Mouse (Mus musculus) lung, postnatal 25 days (tissue): Measurements from ENCODE around the gene Foxc2.

Source experiments
- DNase-seq: peaks from one replicate; pipeline ENCODE4 v3.0.0; 2022; ENCODE audit warnings: low spot score

Foxc2 gene

DNA sequence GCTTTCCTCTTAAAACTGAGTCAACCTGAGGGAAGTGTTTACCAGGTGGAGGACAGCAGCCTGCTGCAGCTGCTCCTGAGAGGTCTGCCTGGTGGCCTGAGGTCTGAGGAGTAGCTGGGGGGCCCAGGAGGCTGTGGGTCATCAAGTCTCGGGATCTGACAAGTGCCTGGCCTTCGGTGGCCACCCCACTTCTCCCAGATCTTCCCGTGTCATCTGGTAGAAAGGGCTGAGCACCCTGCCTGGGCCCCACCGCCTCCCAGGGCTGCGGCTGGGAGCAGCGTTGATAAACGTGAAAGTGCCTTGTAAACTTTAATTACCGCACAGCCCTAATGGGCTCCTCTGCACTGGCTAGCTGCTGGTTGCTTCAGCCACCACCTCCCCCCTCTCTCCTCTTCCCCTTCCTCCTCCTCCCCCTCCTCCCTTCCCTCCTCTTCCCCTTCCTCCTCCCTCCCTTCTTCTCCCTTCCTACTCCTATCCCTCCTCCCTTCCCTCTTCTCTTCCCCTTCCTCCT lies 32.7 kb downstream of the Foxc2 start:
- no peak for DNase-seq

DNA sequence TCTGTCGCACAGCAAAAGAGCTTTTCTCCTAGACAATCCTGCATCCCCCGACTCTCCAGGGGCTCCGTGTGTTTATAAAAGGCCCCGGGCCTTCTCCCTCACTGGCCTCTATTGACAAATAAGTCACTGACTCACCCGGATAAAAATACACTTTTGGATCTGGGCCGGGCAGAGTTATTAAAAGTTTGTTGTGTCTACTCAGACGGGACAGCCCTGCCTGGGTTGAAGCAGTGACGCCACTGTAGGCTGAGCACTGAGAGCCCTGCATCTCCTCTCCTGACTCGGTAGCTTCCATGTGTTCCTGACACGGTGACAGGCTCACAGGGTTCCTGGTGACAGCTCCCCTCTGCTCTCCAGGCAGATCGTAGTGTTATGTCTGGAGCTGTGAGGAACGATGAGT lies 36.4 kb downstream of the Foxc2 start:
- peak; percentile 43 for DNase-seq

DNA sequence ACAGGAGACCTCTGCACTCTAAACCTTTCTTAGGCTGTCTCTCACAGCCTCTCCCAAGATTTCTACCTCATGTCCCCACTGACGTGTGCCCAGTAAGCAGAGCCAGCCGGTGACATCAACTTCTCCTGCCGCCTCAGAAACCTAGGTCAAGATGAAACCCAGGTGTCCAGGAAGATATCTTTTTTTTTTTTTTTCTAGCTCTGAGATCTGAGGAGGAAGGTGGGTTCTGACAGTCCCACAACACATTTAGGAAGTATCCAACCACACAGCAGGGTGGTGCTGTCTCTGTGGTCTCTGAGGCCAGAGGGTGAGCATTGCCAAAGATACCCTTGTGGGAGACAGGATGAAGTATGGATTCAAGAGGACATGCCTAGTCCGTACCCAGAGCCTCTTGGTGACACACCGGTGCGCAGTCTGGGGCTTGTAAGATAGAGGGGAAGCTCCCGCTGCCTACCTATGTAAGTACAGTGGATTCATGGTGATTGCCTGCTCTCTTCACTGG lies 41.1 kb downstream of the Foxc2 start:
- no peak for DNase-seq

DNA sequence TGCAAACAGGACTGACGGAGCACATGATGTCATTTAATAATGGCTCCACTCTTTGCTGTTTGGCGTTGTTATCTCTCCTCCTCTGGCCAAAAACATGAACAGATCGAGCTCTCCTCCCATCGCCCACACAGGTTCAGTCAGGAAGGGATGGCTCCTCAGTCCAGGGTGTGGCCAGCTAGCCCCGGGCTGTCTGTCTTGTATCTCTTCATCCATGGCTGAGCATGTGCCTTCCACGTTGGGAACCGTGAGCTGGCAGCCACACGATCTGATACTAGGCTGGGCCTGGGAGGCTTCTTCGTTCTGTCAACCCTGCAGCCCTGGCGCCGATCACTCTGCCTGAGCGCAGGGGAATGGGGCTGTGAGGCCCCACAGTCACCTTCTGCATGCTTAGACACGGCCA lies 42.8 kb downstream of the Foxc2 start:
- no peak for DNase-seq

DNA sequence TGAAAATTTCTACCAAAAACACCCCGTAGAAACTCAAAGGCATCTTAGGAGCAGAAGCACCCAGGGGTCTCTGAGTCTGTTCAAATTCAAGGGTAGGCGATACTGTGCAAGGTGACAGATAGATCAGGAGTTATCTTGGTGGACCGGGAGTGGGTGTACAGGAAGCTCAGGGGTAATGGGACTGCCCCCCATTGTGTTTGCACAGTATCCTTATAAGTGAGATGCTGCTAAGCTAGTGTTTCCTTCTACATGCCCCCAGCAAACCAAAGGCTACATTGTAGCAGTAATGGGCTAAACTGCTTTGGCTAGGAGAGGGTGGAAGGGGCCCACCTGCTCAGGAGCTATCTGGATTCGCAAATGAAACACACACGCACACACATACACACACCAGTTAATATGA lies 45.5 kb downstream of the Foxc2 start:
- DNase-seq, result no peak

DNA sequence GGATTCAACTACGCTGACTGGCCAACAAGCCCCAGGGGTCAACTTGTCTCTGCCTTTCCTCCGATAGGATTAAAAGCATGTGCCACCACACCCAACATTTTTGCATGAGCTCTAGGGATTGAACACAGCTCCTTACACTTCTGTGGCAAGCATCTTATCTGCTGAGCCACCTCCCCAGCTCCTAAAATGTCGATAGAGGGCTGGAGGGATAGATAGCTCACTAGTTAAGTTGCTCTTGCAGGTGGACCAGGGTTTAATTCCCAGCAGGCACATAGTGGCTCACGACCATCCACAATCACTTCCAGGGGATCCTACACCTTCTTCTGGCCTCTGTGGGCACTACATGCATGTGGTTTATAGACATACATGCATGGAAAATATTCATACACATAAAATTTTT lies 46.4 kb downstream of the Foxc2 start:
- no peak for DNase-seq

DNA sequence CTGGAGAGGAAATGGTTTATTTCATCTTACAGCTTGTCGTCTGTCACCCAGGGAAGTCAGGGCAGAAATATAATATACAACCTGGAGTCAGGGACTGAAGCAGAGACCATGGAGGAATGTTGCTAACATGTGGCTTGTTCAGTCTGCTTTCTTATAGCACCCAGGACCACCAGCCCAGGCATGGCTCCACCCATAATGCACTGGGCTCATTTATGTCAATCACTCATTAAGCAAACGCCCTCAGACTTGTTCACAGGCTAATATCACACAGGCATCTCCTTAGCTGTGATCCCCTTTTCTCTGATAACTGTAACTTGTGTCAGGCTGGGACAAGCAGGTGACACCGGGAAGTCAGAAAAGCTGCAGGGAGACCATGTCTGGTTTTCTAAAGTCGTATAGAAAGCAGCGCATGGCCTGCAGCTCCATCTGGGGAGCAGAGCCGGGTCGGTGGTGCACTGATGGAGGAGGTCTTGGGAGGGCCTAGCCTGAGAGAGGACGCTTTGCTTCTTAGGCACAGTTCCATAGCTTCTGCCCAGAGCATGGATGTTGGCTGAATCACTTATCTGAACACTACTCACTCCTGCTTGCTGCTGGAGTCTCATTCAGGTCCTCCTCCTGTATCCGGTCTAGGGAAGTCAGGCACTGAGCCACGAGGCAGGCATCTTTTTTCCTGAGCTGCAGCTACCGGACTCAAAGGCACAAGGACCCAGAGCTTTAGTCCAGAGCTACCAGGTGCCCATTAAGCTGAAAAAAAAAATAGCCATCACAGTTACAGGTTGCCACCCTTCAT lies 47.1 kb downstream of the Foxc2 start:
- DNase-seq, result no peak

DNA sequence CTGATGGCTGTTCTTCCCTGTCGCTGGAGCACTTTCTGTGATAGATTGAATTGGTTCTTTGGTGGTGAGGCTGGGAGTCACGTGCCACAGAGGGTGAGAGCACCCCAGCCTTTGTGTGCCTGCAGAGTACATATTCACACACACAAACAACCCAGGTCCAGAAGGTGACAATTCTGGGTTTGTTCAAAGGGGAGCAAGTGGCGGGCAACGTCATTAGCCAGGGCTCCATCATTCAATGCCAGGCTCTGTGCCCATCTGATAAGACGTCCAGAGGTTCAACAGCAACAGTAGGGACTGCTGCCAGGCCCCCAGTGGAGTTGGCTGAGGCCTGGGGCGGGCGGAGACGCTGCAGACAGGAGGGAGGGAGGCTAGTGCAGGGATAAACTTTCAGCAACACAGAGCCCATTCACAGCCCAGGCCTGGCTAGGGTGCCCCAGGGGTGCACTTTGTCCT lies 48.1 kb downstream of the Foxc2 start:
- peak; percentile 59 for DNase-seq

DNA sequence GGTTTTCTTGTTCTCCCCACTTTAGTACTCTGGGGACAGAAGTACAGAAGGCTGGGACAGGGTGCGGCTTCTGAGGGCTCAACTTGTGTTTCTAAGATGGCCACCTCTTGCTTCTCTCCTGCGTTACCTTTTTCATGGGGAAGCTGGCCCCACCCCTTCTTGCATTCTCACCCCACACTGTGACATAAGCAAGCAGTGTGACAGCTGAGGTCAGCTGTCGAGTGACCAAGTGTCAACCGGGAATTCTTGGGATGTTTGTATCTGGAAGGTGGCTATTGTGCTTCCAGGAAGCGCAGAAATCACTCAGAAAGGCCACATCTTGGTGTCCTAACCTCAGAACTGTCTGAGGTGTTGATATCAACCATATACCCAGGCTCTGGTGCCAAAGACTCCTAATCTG lies 52.1 kb downstream of the Foxc2 start:
- no peak for DNase-seq
